Mouse (Mus musculus) G1E (cell line): ENCODE measurements around the gene Dennd1a.

Experiments used
- CTCF ChIP-seq: IDR thresholded peaks from 2 replicates; pipeline ENCODE4 v1.5.1; 2012; ENCODE audit warnings: low read depth, low read length, inconsistent platforms, mixed read lengths
- POLR2AphosphoS5 ChIP-seq: IDR thresholded peaks from 2 replicates; pipeline ENCODE4 v1.6.1; 2012; ENCODE audit warnings: low read depth, low read length, inconsistent platforms; ENCODE audit not compliant: insufficient replicate concordance
- TAL1 ChIP-seq: conservative IDR thresholded peaks from 2 replicates; pipeline ENCODE4 v1.6.1; 2012; ENCODE audit warnings: low read depth, low read length, inconsistent platforms, mixed read lengths

GRCm38 (mm10) chr2:37908721-37909506, 378.3 kb downstream of the Dennd1a start:
- TF ChIP-seq TAL1 (no peak), POLR2AphosphoS5 (no peak), CTCF (no peak)
